Mouse (Mus musculus) erythroid progenitor cell, adult 5-6 weeks (primary cell): Measurements from ENCODE around the gene Kcnh7. TPM values are rescaled to one million over a fixed set of nuclear protein-coding genes. Genes with fewer than 3 reads are reported as not detected.

Experiments used
- ATAC-seq: replicated peaks from 2 replicates; pipeline ENCODE4 v1.8.0; 2016; ENCODE audit warnings: moderate number of reproducible peaks, mild to moderate bottlenecking, moderate TSS enrichment, inconsistent platforms; ENCODE audit not compliant: poor library complexity, low FRiP score, severe bottlenecking
- total RNA-seq, 2 experiments: library from RNA; stranded (forward) in 1 of 2; stranded (reverse) in 1 of 2; fragments of 150-400 nt in 1 of 2; fragments of 186-747, 209-891 nt in 1 of 2; gene quantifications; 2 replicates each; pipeline versions ENCODE4 v1.2.3 to v1.2.4; 2015 to 2017; ENCODE audit warnings: low replicate concordance in 2 of 2

Gene Kcnh7
- total RNA-seq, 2 experiments from 2014 or later, result not detected

DNA sequence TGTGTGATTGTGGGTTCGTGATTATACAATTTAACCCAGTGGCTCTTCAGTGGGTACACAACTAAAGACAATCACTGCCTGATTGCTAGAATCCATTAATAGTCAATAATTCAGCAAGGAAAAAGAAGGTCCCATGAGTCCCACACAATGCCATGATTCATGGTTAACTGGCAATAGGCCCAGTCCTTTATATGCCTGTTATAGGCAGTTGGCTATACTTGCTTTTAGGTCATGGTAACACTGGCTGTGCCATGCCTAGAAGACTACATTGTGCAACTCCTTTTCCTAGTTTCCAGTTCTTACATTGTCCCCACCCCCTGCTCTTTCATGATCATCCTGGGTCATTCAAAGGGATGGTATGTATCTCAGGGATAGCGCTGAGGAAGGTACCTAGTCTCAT lies 186.4 kb downstream of the Kcnh7 start:
- no peak for ATAC-seq

GRCm38 (mm10) chr2:62988616-62989015 lies 195.5 kb downstream of the Kcnh7 start:
- no peak for ATAC-seq

DNA sequence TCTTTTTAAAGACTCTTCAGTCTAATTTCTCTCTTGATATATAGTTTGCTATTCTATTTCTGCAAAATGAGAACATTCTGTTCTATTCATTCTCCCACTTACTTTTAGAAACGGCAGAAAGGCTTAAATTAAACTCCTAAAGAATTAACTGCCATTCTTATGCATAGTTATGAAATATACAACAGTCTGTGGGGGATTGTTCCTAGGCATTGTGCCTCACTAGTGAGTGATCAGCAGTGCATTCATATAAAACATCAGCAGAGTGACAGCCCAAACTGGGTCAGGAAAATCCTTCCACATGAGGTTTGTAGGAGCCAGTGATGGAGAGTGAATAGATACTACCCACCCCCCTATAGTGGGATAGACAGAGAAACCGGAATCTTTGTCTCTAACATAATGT lies 200.2 kb downstream of the Kcnh7 start:
- ATAC-seq, result no peak

- no peak for ATAC-seq
Observed at GRCm38 (mm10) chr2:62935273-62935874, 248.7 kb downstream of the Kcnh7 start.

GRCm38 (mm10) chr2:62928494-62928893 lies 255.6 kb downstream of the Kcnh7 start:
- ATAC-seq, result no peak

DNA sequence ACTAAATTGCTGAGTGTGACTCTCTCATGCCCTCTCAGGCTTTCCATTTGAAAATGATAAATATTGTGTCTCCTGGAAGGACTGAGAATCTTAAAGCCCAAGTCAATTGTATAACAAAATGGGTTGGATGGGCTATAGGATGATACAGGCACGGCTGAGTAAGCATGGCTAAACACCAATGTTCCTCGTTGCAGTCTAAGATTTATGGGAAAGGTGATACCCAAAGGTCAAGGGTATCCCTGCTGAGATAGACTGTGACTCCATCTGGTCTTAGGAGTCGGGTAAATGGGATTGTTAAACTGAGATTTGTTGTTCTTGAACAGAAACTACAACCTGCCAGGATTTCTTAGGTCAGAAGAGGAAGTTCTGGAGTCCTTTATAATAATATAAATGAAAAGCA lies 256.0 kb downstream of the Kcnh7 start:
- ATAC-seq, result no peak

- ATAC-seq, result no peak
Observed at GRCm38 (mm10) chr2:62923803-62924202, 260.3 kb downstream of the Kcnh7 start.

GRCm38 (mm10) chr2:62907688-62908087 lies 276.4 kb downstream of the Kcnh7 start:
- no peak for ATAC-seq

DNA sequence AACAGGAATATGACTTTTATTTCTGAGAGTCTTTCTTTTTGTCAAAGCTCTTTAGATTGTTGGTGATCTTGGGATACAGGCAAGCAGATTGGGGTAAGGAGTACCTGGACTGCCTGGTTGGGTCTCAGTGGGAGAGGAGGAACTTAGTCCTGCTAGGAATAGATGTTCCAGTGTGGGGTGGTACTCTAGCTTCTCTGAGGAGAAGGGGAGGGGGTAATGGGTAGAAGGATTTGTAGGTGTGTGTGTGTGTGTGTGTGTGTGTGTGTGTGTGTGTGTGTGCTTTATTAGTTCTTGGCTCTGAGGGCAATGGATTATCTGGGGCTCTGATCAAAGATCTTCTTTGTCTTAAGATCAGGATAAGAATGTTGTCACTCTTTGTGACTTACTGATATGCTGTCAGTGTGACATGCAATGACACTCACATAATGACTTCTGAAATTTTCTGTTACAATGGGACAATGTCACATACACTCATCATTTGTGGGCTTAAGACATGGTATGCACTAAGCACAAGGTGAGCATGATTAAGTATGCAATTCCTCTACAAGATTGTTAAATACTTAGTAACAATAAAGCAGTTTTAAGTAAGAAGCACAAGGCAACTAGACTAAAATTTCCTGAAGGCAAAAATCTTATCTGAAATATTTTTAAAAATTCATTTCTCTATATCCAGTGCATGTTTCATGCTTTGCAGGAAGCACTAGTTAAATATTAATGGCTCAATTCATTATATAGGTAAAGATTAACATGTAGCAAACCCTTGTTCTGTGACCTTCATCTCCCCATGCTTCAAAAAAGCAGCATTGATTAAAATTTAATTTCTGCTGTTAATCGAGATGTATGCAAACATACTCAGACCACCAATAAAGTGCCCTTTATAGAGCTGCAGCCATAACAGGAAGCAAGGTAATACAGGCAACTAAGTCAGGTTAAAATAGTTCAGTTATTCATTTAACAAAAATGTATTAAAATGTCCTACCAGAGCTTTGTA lies 281.4 kb downstream of the Kcnh7 start:
- ATAC-seq, result no peak

- no peak for ATAC-seq
Observed at GRCm38 (mm10) chr2:62878763-62879162, 305.3 kb downstream of the Kcnh7 start.

DNA sequence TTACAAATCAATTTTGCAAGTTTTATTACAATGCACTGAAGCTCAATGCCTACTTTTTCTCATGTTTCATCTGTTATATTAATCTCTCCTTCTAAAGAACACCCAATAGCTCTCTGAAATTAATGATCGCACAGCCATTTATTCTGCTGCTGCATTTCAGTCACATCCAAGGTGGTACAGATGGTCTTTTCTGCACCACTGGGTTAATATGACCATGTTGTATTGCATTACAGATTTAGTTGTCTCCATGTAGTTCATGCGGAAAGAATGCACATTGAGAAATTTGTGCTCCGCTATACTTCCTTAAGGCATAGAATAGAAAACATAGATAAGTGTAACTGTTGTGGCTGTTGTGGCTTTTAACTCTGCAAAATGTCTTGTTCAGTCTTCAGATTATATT lies 328.7 kb downstream of the Kcnh7 start:
- no peak for ATAC-seq

DNA sequence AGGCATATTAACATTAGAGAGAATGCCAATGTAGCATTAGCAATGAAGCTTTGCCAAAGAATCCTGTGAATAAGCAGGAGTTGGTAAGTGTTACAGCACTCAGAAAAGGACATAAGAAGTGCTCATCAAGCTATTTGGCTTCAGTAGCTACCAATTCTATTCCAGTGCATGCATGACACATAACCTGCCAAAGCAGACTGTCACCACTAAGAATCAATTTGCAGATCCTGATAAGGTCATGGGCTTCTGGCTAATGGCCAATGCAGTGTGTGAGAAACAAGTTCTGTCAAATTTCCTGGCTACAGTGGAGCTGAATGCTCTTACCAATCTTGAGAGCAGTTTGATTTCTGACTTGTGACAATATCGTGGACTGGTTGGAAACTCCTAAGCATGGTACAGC lies 341.5 kb downstream of the Kcnh7 start:
- ATAC-seq, result no peak

DNA sequence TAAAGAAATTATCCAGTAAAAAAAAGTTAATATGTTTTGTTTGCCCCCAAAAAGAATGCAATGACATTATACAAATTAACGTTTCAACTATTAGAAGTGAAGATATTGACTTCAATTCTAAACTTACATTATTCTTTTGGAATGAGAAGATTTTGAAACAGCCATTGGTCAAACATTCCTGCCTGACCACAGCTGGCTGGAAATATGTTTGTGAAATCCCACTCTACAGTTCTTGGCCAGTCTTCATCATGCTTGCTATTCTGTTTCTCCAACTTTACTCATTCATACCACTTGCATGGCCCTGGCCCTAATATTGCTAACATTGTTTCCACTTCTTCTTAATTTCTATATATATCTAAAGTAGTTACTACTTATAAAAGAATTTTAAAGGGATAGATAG lies 349.8 kb downstream of the Kcnh7 start:
- no peak for ATAC-seq

DNA sequence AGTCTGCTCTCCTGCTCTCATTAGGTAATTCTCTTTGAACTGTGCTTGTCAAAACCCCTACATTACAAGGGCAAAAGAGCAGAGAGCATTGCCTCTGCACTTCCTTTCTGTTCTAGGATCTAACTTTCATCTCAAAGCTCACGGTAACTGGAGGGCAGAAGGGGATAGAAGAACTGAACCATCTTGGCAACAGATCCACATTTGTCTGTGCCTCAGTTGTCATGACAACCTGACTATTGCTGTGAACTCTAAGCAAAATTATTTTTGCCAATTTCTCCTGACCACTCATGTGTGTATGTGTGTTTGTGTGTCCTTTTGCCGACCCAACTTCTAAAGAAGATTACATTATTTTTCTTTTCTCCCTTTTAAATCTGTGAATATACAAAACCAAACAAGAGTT lies 364.9 kb downstream of the Kcnh7 start:
- ATAC-seq, result no peak

GRCm38 (mm10) chr2:62816016-62816415 lies 368.1 kb downstream of the Kcnh7 start:
- no peak for ATAC-seq

DNA sequence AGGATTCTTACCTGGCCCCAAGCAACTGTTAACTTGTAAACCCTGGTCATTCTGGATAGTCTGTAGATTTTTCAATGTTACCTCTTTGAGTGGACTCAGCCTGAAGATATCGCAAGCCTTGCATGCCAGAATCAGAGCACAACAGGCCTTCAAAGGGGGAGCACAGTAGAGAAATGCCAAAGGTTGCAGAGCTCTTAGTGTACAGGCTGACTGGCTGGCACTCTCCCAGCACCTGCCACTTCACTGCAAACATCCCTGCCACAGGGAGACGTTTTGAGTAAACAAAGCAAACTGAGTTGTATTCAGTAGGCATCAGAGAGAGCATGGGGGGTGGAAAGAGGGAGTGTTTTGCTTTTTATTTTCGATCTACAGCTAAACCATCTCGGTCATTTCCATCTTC lies 375.3 kb downstream of the Kcnh7 start:
- no peak for ATAC-seq

- ATAC-seq, result no peak
Observed at GRCm38 (mm10) chr2:62807476-62807882, 376.6 kb downstream of the Kcnh7 start.

GRCm38 (mm10) chr2:62806931-62807330 lies 377.2 kb downstream of the Kcnh7 start:
- no peak for ATAC-seq

- no peak for ATAC-seq
Observed at GRCm38 (mm10) chr2:62804030-62804429, 380.1 kb downstream of the Kcnh7 start.

- ATAC-seq, result no peak
Observed at GRCm38 (mm10) chr2:62784460-62785038, 399.5 kb downstream of the Kcnh7 start.

DNA sequence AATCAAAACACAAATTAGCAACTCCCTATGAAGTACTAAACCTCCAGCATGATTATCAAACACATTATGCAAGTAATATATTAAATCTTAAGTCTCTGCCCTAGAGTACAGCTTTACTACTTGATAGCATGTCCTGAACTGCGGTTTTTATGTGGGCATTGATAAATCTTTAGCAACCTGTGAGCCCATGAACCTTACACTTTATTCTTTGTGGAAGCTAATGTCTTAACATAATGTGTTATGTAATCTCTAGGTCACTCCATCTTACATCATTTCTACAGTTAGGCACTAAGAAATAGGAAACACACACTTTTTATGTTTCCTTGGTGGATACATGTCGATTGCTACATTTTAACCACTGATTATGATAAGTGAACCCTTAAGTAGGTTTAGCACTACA lies 437.8 kb downstream of the Kcnh7 start:
- no peak for ATAC-seq
